Mouse (Mus musculus) midbrain, embryonic 13.5 days (tissue): ENCODE measurements around the gene Tprn. TPM values are rescaled to one million over a fixed set of nuclear protein-coding genes. Genes with fewer than 3 reads are reported as not detected.
"Not testable (repeated sequence)": the region's sequence is repeated elsewhere in the genome, so short reads cannot be mapped to it uniquely, and the experiment has no call there.

Experiments used
- ATAC-seq: fragments of 200-750 bp; cut with Nextera tagmentation; 2 replicates; pipeline ENCODE4 v1.8.0; 2017; ENCODE audit warnings: mild to moderate bottlenecking, moderate TSS enrichment, moderate library complexity
- H3K27ac ChIP-seq: fragments of 300-500 bp; sonication (generic); 2 replicates; pipeline ENCODE4 v1.5.1; 2015; ENCODE audit warnings: inconsistent platforms, mild to moderate bottlenecking, moderate library complexity
- H3K27me3 ChIP-seq: fragments of 300-500 bp; sonication (generic); 2 replicates; pipeline ENCODE4 v1.6.1; 2015; ENCODE audit warnings: mild to moderate bottlenecking, inconsistent platforms
- H3K36me3 ChIP-seq: fragments of 300-500 bp; sonication (generic); 2 replicates; pipeline ENCODE4 v1.6.1; 2015; ENCODE audit warnings: mild to moderate bottlenecking, inconsistent platforms
- H3K4me1 ChIP-seq: fragments of 300-500 bp; sonication (generic); replicated peaks from 2 replicates; pipeline ENCODE4 v1.6.1; 2015; ENCODE audit warnings: inconsistent platforms
- H3K4me2 ChIP-seq: fragments of 300-500 bp; sonication (generic); replicated peaks from 2 replicates; pipeline ENCODE4 v1.6.1; 2015; ENCODE audit warnings: moderate library complexity, mild to moderate bottlenecking, inconsistent platforms
- H3K4me3 ChIP-seq: fragments of 300-500 bp; sonication (generic); replicated peaks from 2 replicates; pipeline ENCODE4 v1.5.1; 2015; ENCODE audit warnings: mild to moderate bottlenecking, inconsistent platforms
- H3K9ac ChIP-seq: fragments of 300-500 bp; sonication (generic); replicated peaks from 2 replicates; pipeline ENCODE4 v1.6.1; 2015; ENCODE audit warnings: mild to moderate bottlenecking, inconsistent platforms
- H3K9me3 ChIP-seq: fragments of 300-500 bp; sonication (generic); 2 replicates; pipeline ENCODE4 v1.6.1; 2016; ENCODE audit warnings: mild to moderate bottlenecking, inconsistent platforms
- WGBS: fragments of 180-500 bp; shearing (Covaris S2); methylation state at CpG from one replicate; pipeline ENCODE4 v1.1.7; 2015; 5-methylcytosine and 5-hydroxymethylcytosine counted together
- polyA plus RNA-seq: library from polyadenylated mRNA; unstranded; fragments of >200 nt; fragmentation: Nextera tagmentation; extraction: Ambion mirVana; gene quantifications from 2 replicates; pipeline ENCODE4 v1.2.1, GENCODE M21; 2015

Gene Tprn
- polyA plus RNA-seq, 1 experiment from 2014 or later, result 13.3 TPM

GRCm38 (mm10) chr2:25257250-25257649 lies 5.2 kb upstream of the Tprn start:
- not testable (repeated sequence) for H3K9me3 ChIP-seq, H3K4me3 ChIP-seq, ATAC-seq, H3K27me3 ChIP-seq, H3K27ac ChIP-seq, H3K4me2 ChIP-seq, H3K9ac ChIP-seq
- WGBS, result 89% methylated on average over 5 of the region's 5 CpGs
- Histone ChIP-seq H3K4me1 (peaks cover 30% of the 10 kb centered on the region), H3K36me3 (peaks cover 11% of the 10 kb centered on the region)

- H3K9ac ChIP-seq, result no peak overlapping the region
- H3K36me3 ChIP-seq, result no peaks in the 10 kb centered on the region
- no peak overlapping the region for H3K4me3 ChIP-seq
- H3K9me3 ChIP-seq, result no peaks in the 10 kb centered on the region
- peaks cover 40% of the 10 kb centered on the region for H3K4me1 ChIP-seq
- no peak for ATAC-seq
- 43% methylated on average over 2 of the region's 2 CpGs for WGBS
- H3K27me3 ChIP-seq, result peaks cover 6% of the 10 kb centered on the region
- no peak overlapping the region for H3K27ac ChIP-seq
- H3K4me2 ChIP-seq, result no peak overlapping the region
Observed at GRCm38 (mm10) chr2:25258887-25259286, 3.5 kb upstream of the Tprn start.

GRCm38 (mm10) chr2:25261870-25262269 lies 548 bp upstream of the Tprn start:
- 0 out of 2 replicates have a peak, but pooled peaks have one; percentile 2 for ATAC-seq
- H3K4me3 ChIP-seq, result peak overlapping the region; percentile 80
- WGBS, result 46% methylated on average over 12 of the region's 12 CpGs
- peak overlapping the region; percentile 64 for H3K27ac ChIP-seq
- no peaks in the 10 kb centered on the region for H3K9me3 ChIP-seq
- peak overlapping the region; percentile 64; the same call in 1 of the 2 replicates for H3K9ac ChIP-seq
- no peaks in the 10 kb centered on the region for H3K36me3 ChIP-seq
- H3K27me3 ChIP-seq, result peaks cover 16% of the 10 kb centered on the region
- peak overlapping the region; percentile 100 for H3K4me2 ChIP-seq
- H3K4me1 ChIP-seq, result peaks cover 51% of the 10 kb centered on the region

GRCm38 (mm10) chr2:25262795-25263622 lies 591 bp downstream of the Tprn start:
- ATAC-seq, result 0 out of 2 replicates have a peak, but pooled peaks have one; percentile 0
- H3K36me3 ChIP-seq, result 0 out of 2 replicates have a peak, but pooled peaks cover 2% of the 10 kb centered on the region

GRCm38 (mm10) chr2:25263623-25264285 lies 1.3 kb downstream of the Tprn start:
- peak overlapping the region; percentile 100 for H3K4me2 ChIP-seq
- H3K36me3 ChIP-seq, result peaks cover 9% of the 10 kb centered on the region
- H3K27me3 ChIP-seq, result peaks cover 16% of the 10 kb centered on the region
- no peak for ATAC-seq
- peaks cover 55% of the 10 kb centered on the region for H3K4me1 ChIP-seq
- no peaks in the 10 kb centered on the region for H3K9me3 ChIP-seq
- H3K4me3 ChIP-seq, result peak overlapping the region; percentile 80
- 16% methylated on average over 12 of the region's 12 CpGs for WGBS
- peak overlapping the region; percentile 80 for H3K9ac ChIP-seq
- no peak overlapping the region for H3K27ac ChIP-seq

More at GRCm38 (mm10) chr2:25262795-25263622, 591 bp downstream of the Tprn start:
- WGBS, result under 1% methylated on average over 73 of the region's 82 CpGs
- no peaks in the 10 kb centered on the region for H3K9me3 ChIP-seq
- peak overlapping the region; percentile 100 for H3K4me2 ChIP-seq
- H3K27me3 ChIP-seq, result peaks cover 16% of the 10 kb centered on the region
- peak overlapping the region; percentile 80 for H3K9ac ChIP-seq
- peak overlapping the region; percentile 80 for H3K4me3 ChIP-seq
- H3K27ac ChIP-seq, result peak overlapping the region; percentile 64
- peaks cover 55% of the 10 kb centered on the region for H3K4me1 ChIP-seq

- 76% methylated on average over 5 of the region's 5 CpGs for WGBS
- no peaks in the 10 kb centered on the region for H3K9me3 ChIP-seq
- H3K4me3 ChIP-seq, result peak overlapping the region; percentile 80
- H3K4me2 ChIP-seq, result peak overlapping the region; percentile 100
- peaks cover 14% of the 10 kb centered on the region for H3K36me3 ChIP-seq
- H3K27me3 ChIP-seq, result peaks cover 16% of the 10 kb centered on the region
- H3K9ac ChIP-seq, result peak overlapping the region; percentile 80
- no peak overlapping the region for H3K27ac ChIP-seq
- no peak for ATAC-seq
- peaks cover 55% of the 10 kb centered on the region for H3K4me1 ChIP-seq
Observed at GRCm38 (mm10) chr2:25264286-25264660, 1.9 kb downstream of the Tprn start.

- H3K9me3 ChIP-seq, result no peaks in the 10 kb centered on the region
- peaks cover 20% of the 10 kb centered on the region for H3K36me3 ChIP-seq
- peak overlapping the region; percentile 80; the same call in 1 of the 2 replicates for H3K9ac ChIP-seq
- no peak overlapping the region for H3K4me3 ChIP-seq
- ATAC-seq, result no peak
- peak overlapping the region; percentile 100 for H3K4me2 ChIP-seq
- H3K27me3 ChIP-seq, result peaks cover 16% of the 10 kb centered on the region
- WGBS, result 86% methylated on average over 3 of the region's 3 CpGs
- H3K4me1 ChIP-seq, result peaks cover 55% of the 10 kb centered on the region
- H3K27ac ChIP-seq, result no peak overlapping the region
Observed at GRCm38 (mm10) chr2:25264851-25265250, 2.4 kb downstream of the Tprn start.

GRCm38 (mm10) chr2:25265897-25266656 lies 3.7 kb downstream of the Tprn start:
- Histone ChIP-seq H3K27ac (no peak overlapping the region), H3K9me3 (no peaks in the 10 kb centered on the region), H3K4me3 (0 out of 2 replicates have a peak overlapping the region, but pooled peaks have one; percentile 0), H3K4me2 (peak overlapping the region; percentile 100), H3K27me3 (peaks cover 16% of the 10 kb centered on the region), H3K9ac (peak overlapping the region; percentile 55), H3K36me3 (peaks cover 31% of the 10 kb centered on the region), H3K4me1 (peaks cover 66% of the 10 kb centered on the region)
- no peak for ATAC-seq
- 71% methylated on average over 6 of the region's 6 CpGs for WGBS

- no peak for ATAC-seq
- WGBS, result 46% methylated on average over 2 of the region's 2 CpGs
- Histone ChIP-seq H3K27me3 (peaks cover 16% of the 10 kb centered on the region), H3K4me1 (peaks cover 72% of the 10 kb centered on the region), H3K27ac (peak overlapping the region; percentile 26; the same call in 1 of the 2 replicates), H3K4me2 (peak overlapping the region; percentile 100), H3K4me3 (no peak overlapping the region), H3K36me3 (peaks cover 33% of the 10 kb centered on the region), H3K9ac (peak overlapping the region; percentile 23; the same call in 1 of the 2 replicates), H3K9me3 (no peaks in the 10 kb centered on the region)
Observed at GRCm38 (mm10) chr2:25266720-25267119, 4.3 kb downstream of the Tprn start.

- ATAC-seq, result no peak
- peaks cover 33% of the 10 kb centered on the region for H3K36me3 ChIP-seq
- H3K4me3 ChIP-seq, result no peak overlapping the region
- no peaks in the 10 kb centered on the region for H3K9me3 ChIP-seq
- H3K9ac ChIP-seq, result peak overlapping the region; percentile 23; the same call in 1 of the 2 replicates
- H3K27ac ChIP-seq, result peak overlapping the region; percentile 26; the same call in 1 of the 2 replicates
- peak overlapping the region; percentile 100 for H3K4me2 ChIP-seq
- peaks cover 16% of the 10 kb centered on the region for H3K27me3 ChIP-seq
- peaks cover 69% of the 10 kb centered on the region for H3K4me1 ChIP-seq
Observed at GRCm38 (mm10) chr2:25267241-25267640, 4.8 kb downstream of the Tprn start.

- ATAC-seq, result no peak
- WGBS, result 63% methylated on average over 4 of the region's 4 CpGs
- H3K9me3 ChIP-seq, result no peaks in the 10 kb centered on the region
- peaks cover 70% of the 10 kb centered on the region for H3K4me1 ChIP-seq
- H3K4me2 ChIP-seq, result peak overlapping the region; percentile 100; the same call in 1 of the 2 replicates
- no peak overlapping the region for H3K4me3 ChIP-seq
- H3K36me3 ChIP-seq, result peaks cover 33% of the 10 kb centered on the region
- 0 out of 2 replicates have a peak overlapping the region, but pooled peaks have one; percentile 23 for H3K9ac ChIP-seq
- no peak overlapping the region for H3K27ac ChIP-seq
- H3K27me3 ChIP-seq, result peaks cover 16% of the 10 kb centered on the region
Observed at GRCm38 (mm10) chr2:25267746-25268309, 5.4 kb downstream of the Tprn start.
